11 mouse cellular contexts compared by ENCODE assay signal in genomic region chr3:79066455-79067055, GRCm38 (mm10).
DNase-seq lines count a peak whose midpoint lies in the region; ATAC-seq lines count a peak whose summit lies in the region.
"Had no signal": no experiment of that assay in that cellular context is flagged by ENCODE, and none has a peak within 500 bp of the region (broad histone marks: within the 10 kb centered on the region; RNA-seq: fewer than 3 reads in every experiment).

No protein-coding gene starts in this region.

- DNase-seq in frontal cortex, postnatal 10 days (ENCODE audit: low spot score in 2 of 2) = no peak
- DNase-seq in midbrain, embryonic 10.5 days (ENCODE audit: low spot score) = no peak
- DNase-seq in layer of hippocampus, postnatal 10 days (ENCODE audit: low spot score in 2 of 2) = peak; percentile 18 to 39
- peak; percentile 33 for DNase-seq in testis, postnatal 14 days (ENCODE audit: low spot score)
- DNase-seq in adrenal gland, postnatal 36 days = no peak
- DNase-seq: liver, embryonic 13.5 days had no signal

- no peak overlapping the region for H3K27ac ChIP-seq in midbrain, embryonic 12.5 days (replicated peaks)
- H3K27ac ChIP-seq in midbrain, embryonic 10.5 days (replicated peaks) = no peak overlapping the region; the same call in 1 of the 2 replicates
- H3K27ac ChIP-seq: forebrain, embryonic 10.5 days; kidney, postnatal 0 days; liver, embryonic 13.5 days had no signal

- H3K36me3 ChIP-seq in midbrain, embryonic 12.5 days = peaks cover 43% of the 10 kb centered on the region
- H3K36me3 ChIP-seq in midbrain, embryonic 10.5 days = peaks cover 52% of the 10 kb centered on the region

- H3K9ac ChIP-seq in midbrain, embryonic 12.5 days (replicated peaks) = no peak overlapping the region
- H3K9ac ChIP-seq: liver, embryonic 13.5 days had no signal

- H3K4me2 ChIP-seq in midbrain, embryonic 12.5 days (replicated peaks) = no peak overlapping the region
- H3K4me2 ChIP-seq: liver, embryonic 13.5 days had no signal

- H3K27me3 ChIP-seq in midbrain, embryonic 12.5 days = no peaks in the 10 kb centered on the region
- H3K27me3 ChIP-seq in midbrain, embryonic 10.5 days (ENCODE audit: low read depth, poor library complexity, severe bottlenecking) = no peaks in the 10 kb centered on the region
- H3K27me3 ChIP-seq: liver, embryonic 13.5 days had no signal

- H3K4me1 ChIP-seq in midbrain, embryonic 12.5 days = no peaks in the 10 kb centered on the region
- H3K4me1 ChIP-seq in midbrain, embryonic 10.5 days = no peaks in the 10 kb centered on the region
- H3K4me1 ChIP-seq: forebrain, embryonic 10.5 days had no signal

- 89% methylated on average over 28 of the region's 28 CpGs for WGBS in midbrain, embryonic 12.5 days
- 88% methylated on average over 28 of the region's 28 CpGs for WGBS in midbrain, embryonic 10.5 days

- no peaks in the 10 kb centered on the region for H3K9me3 ChIP-seq in midbrain, embryonic 12.5 days
- no peaks in the 10 kb centered on the region for H3K9me3 ChIP-seq in midbrain, embryonic 10.5 days (replicated peaks)
- H3K9me3 ChIP-seq: forebrain, embryonic 10.5 days; liver, embryonic 13.5 days had no signal

- no peak overlapping the region for H3K4me3 ChIP-seq in midbrain, embryonic 12.5 days
- no peak overlapping the region for H3K4me3 ChIP-seq in midbrain, embryonic 10.5 days
- H3K4me3 ChIP-seq: forebrain, embryonic 10.5 days; liver, embryonic 13.5 days had no signal

- ATAC-seq in frontal cortex, adult (ENCODE audit: low TSS enrichment) = peak; percentile 73
- peak; percentile 34; the same call in 1 of the 2 replicates for ATAC-seq in midbrain, embryonic 12.5 days (ENCODE audit: low FRiP score, low read depth)
- no peak for ATAC-seq in megakaryocyte progenitor cell, adult 5-6 weeks (replicated peaks; ENCODE audit: poor library complexity)

Comparison
In these comparisons a context has a peak if more than half of its experiments do, and no peak if none do; other contexts are left out.
1. DNase-seq: peak in layer of hippocampus, postnatal 10 days (2 of 2) and testis, postnatal 14 days (single experiment); none in frontal cortex, postnatal 10 days (0 of 2), midbrain, embryonic 10.5 days (single experiment) and adrenal gland, postnatal 36 days (0 of 2).